Mouse (Mus musculus): ENCODE measurements around the gene Cltrn. TPM values are rescaled to one million over a fixed set of nuclear protein-coding genes. Genes with fewer than 3 reads are reported as not detected.

The Cltrn gene
- polyA plus RNA-seq, 1 experiment from 2014 or later: 0.15 TPM

- Histone ChIP-seq H3K27me3 (peaks cover 11% of the 10 kb centered on the region), H3K27ac (no peak overlapping the region), H3K4me2 (no peak overlapping the region), H3K36me3 (replicated peaks) (no peaks in the 10 kb centered on the region), H3K9ac (no peak overlapping the region), H3K9me3 (no peaks in the 10 kb centered on the region), H3K4me3 (replicated peaks) (no peak overlapping the region), H3K4me1 (no peaks in the 10 kb centered on the region)
- no peak for ATAC-seq (ENCODE audit: low FRiP score)
- WGBS: 88% methylated on average over 6 of the region's 6 CpGs
Measured at GRCm38 (mm10) chrX:164145463-164146250, 57.0 kb downstream of the Cltrn start.

GRCm38 (mm10) chrX:164152703-164153102, 64.1 kb downstream of the Cltrn start:
- no peak for ATAC-seq (ENCODE audit: low FRiP score)

GRCm38 (mm10) chrX:164153606-164154005, 65.0 kb downstream of the Cltrn start:
- H3K36me3 ChIP-seq (replicated peaks): no peaks in the 10 kb centered on the region
- H3K27ac ChIP-seq: no peak overlapping the region
- ATAC-seq (ENCODE audit: low FRiP score): no peak
- H3K4me3 ChIP-seq (replicated peaks): no peak overlapping the region
- H3K4me1 ChIP-seq: no peaks in the 10 kb centered on the region
- H3K9ac ChIP-seq: no peak overlapping the region
- no peaks in the 10 kb centered on the region for H3K9me3 ChIP-seq
- peaks cover 7% of the 10 kb centered on the region; the same call in 1 of the 2 replicates for H3K27me3 ChIP-seq
- no peak overlapping the region for H3K4me2 ChIP-seq

More at GRCm38 (mm10) chrX:164152703-164153102, 64.1 kb downstream of the Cltrn start:
- Histone ChIP-seq H3K4me3 (replicated peaks) (no peak overlapping the region), H3K9me3 (no peaks in the 10 kb centered on the region), H3K36me3 (replicated peaks) (no peaks in the 10 kb centered on the region), H3K9ac (no peak overlapping the region), H3K4me1 (no peaks in the 10 kb centered on the region), H3K4me2 (no peak overlapping the region), H3K27me3 (peaks cover 11% of the 10 kb centered on the region; the same call in 1 of the 2 replicates), H3K27ac (no peak overlapping the region)
- 74% methylated on average over 2 of the region's 2 CpGs for WGBS

GRCm38 (mm10) chrX:164154594-164154993, 66.0 kb downstream of the Cltrn start:
- Histone ChIP-seq H3K4me1 (no peaks in the 10 kb centered on the region), H3K9me3 (no peaks in the 10 kb centered on the region)
- WGBS: 83% methylated on average over 5 of the region's 5 CpGs

GRCm38 (mm10) chrX:164164681-164165080, 76.1 kb downstream of the Cltrn start:
- WGBS: 90% methylated on average over 1 of the region's 1 CpGs
- Histone ChIP-seq H3K36me3 (replicated peaks) (no peaks in the 10 kb centered on the region), H3K9me3 (no peaks in the 10 kb centered on the region), H3K4me3 (replicated peaks) (no peak overlapping the region), H3K9ac (no peak overlapping the region), H3K4me2 (no peak overlapping the region), H3K27me3 (peaks cover 17% of the 10 kb centered on the region; the same call in 1 of the 2 replicates), H3K4me1 (no peaks in the 10 kb centered on the region), H3K27ac (no peak overlapping the region)
- no peak for ATAC-seq (ENCODE audit: low FRiP score)

More at GRCm38 (mm10) chrX:164154594-164154993, 66.0 kb downstream of the Cltrn start:
- Histone ChIP-seq H3K4me3 (replicated peaks) (no peak overlapping the region), H3K4me2 (no peak overlapping the region), H3K36me3 (replicated peaks) (no peaks in the 10 kb centered on the region), H3K9ac (no peak overlapping the region), H3K27me3 (peaks cover 5% of the 10 kb centered on the region; the same call in 1 of the 2 replicates), H3K27ac (no peak overlapping the region)
- no peak for ATAC-seq (ENCODE audit: low FRiP score)

Other genes with a start within 250 kb of the Cltrn start
- 48.3 and 52.2 TPM in 2 replicates for gene Ap1s2, start 179.8 kb upstream of the Cltrn start, polyA plus RNA-seq (2016; fragmentation: Nextera tagmentation; extraction: Ambion mirVana)
- gene Zrsr2, start 130.2 kb upstream of the Cltrn start, polyA plus RNA-seq (2016; fragmentation: Nextera tagmentation; extraction: Ambion mirVana): 79.5 and 83.9 TPM in 2 replicates
- gene Car5b, start 60.8 kb upstream of the Cltrn start, polyA plus RNA-seq (2016; fragmentation: Nextera tagmentation; extraction: Ambion mirVana): 0.19 and 0.42 TPM in 2 replicates
- 45.2 and 46.6 TPM in 2 replicates for gene Siah1b, start 12.3 kb upstream of the Cltrn start, polyA plus RNA-seq (2016; fragmentation: Nextera tagmentation; extraction: Ambion mirVana)
- gene Ace2, start 50.5 kb downstream of the Cltrn start, polyA plus RNA-seq (2016; fragmentation: Nextera tagmentation; extraction: Ambion mirVana): 0.08 and 0.22 TPM in 2 replicates
- gene Bmx, start 169.4 kb downstream of the Cltrn start, polyA plus RNA-seq (2016; fragmentation: Nextera tagmentation; extraction: Ambion mirVana): 0.08 and 0.15 TPM in 2 replicates
- gene Pir, start 180.5 kb downstream of the Cltrn start, polyA plus RNA-seq (2016; fragmentation: Nextera tagmentation; extraction: Ambion mirVana): 5.6 and 6.1 TPM in 2 replicates